Mouse (Mus musculus) myocyte (in vitro differentiated cells): ENCODE data around the gene C1rb.

Experiments used
- E2F4 ChIP-seq: IDR thresholded peaks from one replicate; pipeline ENCODE4 v1.6.1; 2011; ENCODE audit warnings: mild to moderate bottlenecking, control low read depth, moderate library complexity; ENCODE audit not compliant: insufficient read depth
- MAX ChIP-seq: IDR thresholded peaks from one replicate; pipeline ENCODE4 v1.6.1; 2011; ENCODE audit warnings: low read depth, mild to moderate bottlenecking, control low read depth
- MYOD1 ChIP-seq, 3 experiments: IDR thresholded peaks; one replicate each; pipeline ENCODE4 v1.6.1; 2011; ENCODE audit warnings: control low read depth in 2 of 3, low read depth in 2 of 3, mild to moderate bottlenecking in 2 of 3, moderate library complexity in 1 of 3; ENCODE audit not compliant: insufficient read length in 2 of 3, control insufficient read depth in 1 of 3
- POLR2A ChIP-seq: IDR thresholded peaks from one replicate; pipeline ENCODE4 v1.6.1; 2011; ENCODE audit warnings: low read depth, mild to moderate bottlenecking, control low read depth, moderate library complexity; ENCODE audit not compliant: insufficient read length
- TCF3 ChIP-seq: IDR thresholded peaks from one replicate; pipeline ENCODE4 v1.6.1; 2011; ENCODE audit warnings: low read depth, control low read depth; ENCODE audit not compliant: insufficient read length
- USF1 ChIP-seq: IDR thresholded peaks from one replicate; pipeline ENCODE4 v1.6.1; 2011; ENCODE audit warnings: low read depth, mild to moderate bottlenecking, control low read depth, moderate library complexity

GRCm38 (mm10) chr6:124584935-124585334 is 14.8 kb downstream of the C1rb start:
- TF ChIP-seq USF1 (no peak), POLR2A (no peak), MAX (no peak), E2F4 (no peak), MYOD1 (IDR thresholded peaks at IDR 0.05; ENCODE audit: control insufficient read depth in 1 of 3, insufficient read length in 2 of 3, low read depth in 2 of 3) (no peak), TCF3 (no peak)
